Mouse (Mus musculus) forelimb bud, embryonic 11.5 days (tissue): Measurements from ENCODE around the gene Tbcc.
"Not testable (repeated sequence)": the region's sequence is repeated elsewhere in the genome, so short reads cannot be mapped to it uniquely, and the experiment has no call there.

Source experiments
- DNase-seq: peaks from one replicate; pipeline ENCODE4 v3.0.0-alpha.2; 2012; ENCODE audit warnings: low read depth, low spot score

Gene Tbcc

DNA sequence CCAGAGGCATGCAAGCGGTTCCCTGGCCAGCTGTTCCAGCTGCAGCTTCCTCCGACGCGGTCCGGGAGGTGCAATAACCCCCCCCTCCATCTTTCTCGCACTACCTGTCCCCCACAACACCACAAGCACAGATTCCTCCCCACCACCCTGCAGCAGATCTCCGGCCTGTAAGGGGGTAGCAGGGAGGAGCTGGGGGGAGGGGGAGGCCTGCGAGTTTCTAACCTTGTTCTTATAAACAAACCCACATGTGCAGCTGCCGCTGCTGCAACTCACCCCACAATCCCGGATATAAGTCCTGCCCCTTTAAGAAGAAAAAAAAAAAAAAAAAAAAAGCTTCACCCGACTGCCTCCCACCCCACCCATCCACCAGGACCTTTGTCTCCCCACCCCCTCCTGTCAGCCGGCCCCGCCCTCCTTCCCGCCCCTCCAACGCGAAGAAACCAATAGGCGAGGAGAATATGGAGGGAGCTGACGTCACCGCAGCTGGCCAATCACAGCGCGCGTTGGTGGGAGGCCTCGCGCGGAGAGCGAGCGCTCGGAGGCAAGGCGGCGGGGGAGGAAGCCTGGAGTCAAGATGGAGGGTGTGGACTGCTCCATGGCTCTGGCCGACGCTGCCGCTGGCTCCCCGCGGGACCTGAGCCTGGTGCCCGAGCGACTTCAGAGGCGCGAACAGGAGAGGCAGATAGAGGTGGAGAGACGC is at the start of gene Tbcc:
Tbcc (plus strand) TSS at position 569 of the 700 bp plus-strand sequence.
- peak; percentile 98 for DNase-seq

DNA sequence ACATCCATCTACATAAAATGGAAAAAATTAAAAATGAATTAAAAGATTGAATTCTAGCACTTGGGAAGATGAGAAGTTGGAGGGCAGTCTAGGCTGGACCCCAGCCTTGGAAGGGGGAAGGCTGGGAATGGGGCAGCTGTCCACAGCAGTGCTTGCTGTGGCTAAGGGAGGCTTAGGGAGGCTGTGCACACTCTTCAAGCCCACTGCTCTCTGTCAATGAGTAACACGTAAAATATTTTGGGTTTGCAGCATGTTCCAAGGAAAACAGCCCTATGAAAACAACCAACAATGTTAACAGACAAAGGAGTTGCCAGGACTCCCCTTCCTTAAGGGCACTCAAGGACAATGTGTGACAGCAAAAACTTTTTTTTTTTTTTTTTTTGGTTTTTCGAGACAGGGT is 47.5 kb upstream of the Tbcc start:
- DNase-seq: no peak

DNA sequence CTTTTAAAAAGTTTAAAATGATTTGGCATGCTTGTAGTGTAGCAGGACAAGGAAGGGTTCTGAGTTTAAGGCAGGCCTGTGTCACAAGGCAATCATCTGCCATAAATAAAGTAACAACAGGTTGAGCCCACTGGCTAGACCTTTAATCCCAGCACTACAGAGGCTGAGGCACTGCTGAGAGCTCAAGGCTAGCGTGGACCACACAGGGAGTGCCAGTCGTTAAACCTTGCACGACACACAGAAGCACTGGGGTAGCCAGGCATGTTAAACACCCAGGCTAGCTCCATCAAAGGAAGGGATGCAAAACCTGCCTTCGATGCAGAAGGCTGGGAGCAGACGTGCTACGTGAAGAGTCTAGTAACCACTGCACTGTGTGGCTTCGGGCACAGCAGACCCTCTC is 46.8 kb upstream of the Tbcc start:
- DNase-seq: no peak

DNA sequence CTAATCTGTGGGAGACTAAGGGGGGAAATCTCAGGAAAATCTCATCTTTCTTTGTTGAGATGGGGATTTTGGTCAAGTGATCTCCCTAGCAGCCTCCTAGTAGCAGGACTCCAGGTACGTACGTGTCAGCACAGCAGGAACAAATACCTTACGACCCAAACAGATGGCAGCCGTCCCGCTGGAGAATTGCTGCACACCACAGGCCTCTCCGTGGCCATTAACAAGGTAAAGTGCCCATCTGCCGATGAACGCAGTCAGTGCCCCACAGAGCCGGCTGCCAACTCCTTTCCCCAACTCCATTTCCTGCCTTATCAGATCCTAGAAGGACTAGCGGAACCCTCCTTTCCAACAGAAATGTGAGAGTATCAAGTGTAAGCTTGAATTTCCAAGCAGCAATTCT is 45.7 kb upstream of the Tbcc start:
- no peak for DNase-seq

DNA sequence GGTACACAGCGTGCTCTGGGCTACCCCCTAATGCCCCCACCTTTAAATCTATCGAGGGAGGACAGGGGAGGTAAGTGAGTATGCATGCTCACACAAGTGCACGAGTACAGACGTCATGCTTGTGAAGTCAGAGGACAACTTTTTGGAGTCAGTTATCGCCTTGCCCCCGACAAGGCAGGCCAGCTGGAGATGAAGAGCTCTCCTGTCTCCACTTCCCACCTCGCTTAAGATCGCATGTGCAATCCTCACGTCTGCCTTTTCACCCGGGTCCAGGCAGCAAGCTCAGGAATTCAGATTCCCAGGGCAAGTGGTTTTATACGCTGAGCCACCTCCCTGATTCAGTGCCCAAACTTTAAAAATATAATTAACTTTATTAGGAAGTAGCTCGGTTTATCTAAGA is 45.2 kb upstream of the Tbcc start:
- DNase-seq: no peak

- DNase-seq: not testable (repeated sequence)
Observed at GRCm38 (mm10) chr17:46846573-46846972, 43.9 kb upstream of the Tbcc start.

- DNase-seq: no peak
Observed at GRCm38 (mm10) chr17:46847206-46847605, 43.3 kb upstream of the Tbcc start.

DNA sequence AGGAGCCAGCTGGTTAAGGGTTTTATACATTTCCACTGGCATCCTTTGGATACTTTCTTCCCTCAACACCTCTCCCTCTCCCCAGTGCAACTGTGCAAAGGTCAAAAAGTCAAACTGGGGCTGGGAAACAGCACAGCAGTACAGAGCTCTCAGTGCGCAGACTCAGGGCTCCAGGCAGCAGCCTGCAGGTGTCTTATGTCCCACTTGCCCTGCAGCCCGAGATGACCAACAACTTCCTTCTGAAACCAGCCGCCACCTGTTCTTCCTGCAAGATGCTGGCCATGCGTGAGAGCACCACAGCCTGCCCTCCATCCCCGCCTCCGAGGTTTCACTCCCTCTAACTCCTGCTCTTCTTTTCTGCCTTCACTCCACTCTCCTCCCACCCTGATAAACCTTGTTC is 37.8 kb upstream of the Tbcc start:
- peak; percentile 62 for DNase-seq

GRCm38 (mm10) chr17:46853281-46853680 is 37.2 kb upstream of the Tbcc start:
- DNase-seq: no peak

- no peak for DNase-seq
Observed at GRCm38 (mm10) chr17:46854096-46854495, 36.4 kb upstream of the Tbcc start.

GRCm38 (mm10) chr17:46854640-46855110 is 35.8 kb upstream of the Tbcc start:
- DNase-seq: no peak

- no peak for DNase-seq
Observed at GRCm38 (mm10) chr17:46855328-46856106, 35.0 kb upstream of the Tbcc start.

DNA sequence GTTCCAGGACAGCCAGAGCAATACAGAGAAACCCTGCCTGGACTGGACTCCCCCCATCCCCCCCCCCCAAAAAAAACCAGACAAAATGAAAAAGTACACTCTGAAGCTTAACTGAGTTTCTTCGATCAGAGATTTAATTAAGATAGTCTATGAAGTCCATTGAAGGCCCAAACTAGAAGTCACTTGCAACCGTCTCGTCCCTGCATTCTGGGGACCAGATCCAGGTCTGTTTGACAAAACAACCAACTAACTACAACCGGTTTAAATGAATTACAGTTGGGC is 34.4 kb upstream of the Tbcc start:
- DNase-seq: no peak

DNA sequence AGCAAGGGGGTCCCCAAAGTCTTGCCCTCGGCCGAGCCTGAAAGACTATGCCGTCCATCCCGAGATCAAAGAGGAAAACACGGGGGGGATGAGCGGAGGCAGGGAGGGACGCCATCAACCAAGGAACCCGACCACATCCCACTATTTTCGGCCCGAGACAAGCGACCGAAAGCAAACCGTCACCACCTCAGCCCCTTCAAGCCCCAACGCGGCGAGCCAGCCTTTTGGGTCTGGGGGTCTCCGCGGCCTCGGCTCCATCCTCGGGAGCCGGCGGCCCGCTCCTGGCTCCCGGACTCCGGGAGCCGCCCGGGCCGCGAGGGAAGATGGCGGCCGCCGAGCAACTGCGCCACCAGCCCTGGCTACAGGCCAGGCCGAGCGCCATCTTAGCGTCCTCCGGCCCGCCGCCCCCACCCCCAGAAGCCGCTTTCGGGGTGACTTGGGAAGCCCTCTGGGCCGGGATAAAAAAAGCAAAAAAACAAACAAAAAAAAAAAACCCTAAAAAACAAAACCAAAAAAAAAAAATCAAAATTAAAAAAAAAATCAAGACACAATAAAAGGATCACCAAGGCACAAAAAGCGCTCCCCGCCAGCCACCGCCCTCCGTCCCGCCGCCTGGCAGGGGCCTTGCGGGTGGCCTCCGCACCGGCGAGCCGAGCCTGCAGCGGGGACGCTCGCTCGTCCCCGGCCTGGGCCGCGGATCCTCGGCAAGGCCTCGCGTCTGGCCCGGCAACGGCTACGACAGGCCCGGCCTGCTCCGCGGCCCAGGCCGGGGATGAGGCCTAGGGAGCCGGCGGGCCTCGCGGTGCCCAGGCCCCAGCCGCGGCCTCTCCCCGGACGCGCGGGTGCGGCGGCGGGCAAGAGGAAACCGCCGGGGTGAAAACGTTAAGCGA is 33.8 kb upstream of the Tbcc start:
- peak; percentile 59 for DNase-seq

GRCm38 (mm10) chr17:46857361-46857902 is 33.1 kb upstream of the Tbcc start:
- peak; percentile 79 for DNase-seq

GRCm38 (mm10) chr17:46857903-46858748 is 32.4 kb upstream of the Tbcc start, which contains the start of gene Bicral:
Gene Bicral (minus strand): TSS chr17:46858482.
- DNase-seq: peak; percentile 74

DNA sequence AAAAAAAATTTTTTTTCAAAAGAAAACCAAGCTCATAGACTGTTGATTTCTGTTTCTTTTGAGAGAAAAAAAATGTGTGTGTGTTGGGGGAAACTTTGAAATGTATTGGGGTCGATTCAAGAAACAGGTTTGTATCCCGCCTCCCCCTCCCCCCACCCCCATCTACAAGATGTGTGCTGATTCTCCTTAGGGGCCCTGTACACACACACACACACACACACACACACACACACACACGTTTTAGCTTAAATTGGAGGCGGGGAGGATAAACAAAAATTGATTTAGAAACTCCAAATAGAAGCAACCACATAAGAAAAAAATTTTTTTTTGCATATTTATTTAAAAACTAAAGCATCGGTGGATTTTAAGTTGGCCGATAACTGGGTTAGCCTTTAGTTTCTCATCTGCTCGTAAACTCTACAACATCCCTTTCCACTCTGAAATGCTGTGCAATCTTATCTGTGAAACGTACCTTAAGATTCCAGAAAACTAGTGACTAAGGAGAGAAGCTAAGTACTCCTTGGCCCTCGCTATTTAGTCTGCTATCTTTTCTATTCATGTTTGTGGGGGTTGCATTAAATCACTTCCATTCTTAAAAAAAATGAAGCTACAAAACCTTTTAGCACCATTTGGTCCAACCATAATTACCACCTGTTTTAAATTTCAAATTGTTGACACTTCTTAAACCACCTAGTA is 31.6 kb upstream of the Tbcc start:
- no peak for DNase-seq

DNA sequence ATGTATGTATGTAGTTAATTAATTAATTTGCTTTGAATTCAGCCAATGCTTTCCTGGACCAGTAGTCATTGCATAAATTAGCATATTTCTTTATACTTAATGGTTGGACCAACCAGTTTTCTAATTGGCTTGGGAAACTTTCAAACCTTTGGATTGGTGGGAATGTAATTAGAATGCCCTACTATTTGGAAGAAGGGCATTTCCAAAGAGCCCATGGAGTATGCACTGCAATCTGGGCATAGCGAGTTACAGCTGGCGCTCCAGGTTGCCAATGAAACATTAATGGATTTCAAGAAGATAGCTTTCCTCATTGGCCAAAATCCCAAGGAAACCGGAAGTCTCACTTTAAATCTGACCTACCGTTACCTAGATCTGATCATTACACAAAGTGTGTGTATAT is 30.4 kb upstream of the Tbcc start:
- no peak for DNase-seq

DNA sequence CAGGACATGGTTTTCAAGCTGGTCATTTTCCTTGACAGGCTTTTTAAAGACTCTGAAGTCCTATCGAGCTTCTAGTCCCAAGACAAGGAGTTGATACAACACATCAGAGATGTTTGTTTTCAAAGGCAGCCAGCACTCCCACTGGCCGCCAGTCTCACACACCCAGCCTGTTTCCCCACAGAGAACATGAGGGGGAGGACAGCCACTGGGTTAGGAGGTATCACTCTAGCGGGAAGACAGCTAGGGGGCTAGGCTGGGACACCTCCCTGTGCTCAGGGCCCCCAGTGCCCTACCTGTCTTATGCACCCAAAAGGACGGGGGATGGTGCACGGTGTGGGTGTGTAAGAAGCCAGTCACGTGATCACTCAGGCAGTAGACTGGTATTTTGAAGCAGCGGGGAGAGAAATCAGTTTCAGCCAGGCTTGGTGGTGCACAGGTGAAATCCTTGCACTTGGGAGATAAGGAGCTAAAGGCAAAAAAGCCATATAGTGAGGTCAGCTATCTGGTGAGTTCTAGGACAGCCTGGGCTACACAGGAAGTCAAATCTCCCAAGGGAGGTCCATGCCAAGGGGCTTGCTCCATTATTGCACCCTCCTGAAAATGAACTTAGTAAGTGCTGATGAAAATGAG is 25.8 kb upstream of the Tbcc start:
- DNase-seq: no peak

DNA sequence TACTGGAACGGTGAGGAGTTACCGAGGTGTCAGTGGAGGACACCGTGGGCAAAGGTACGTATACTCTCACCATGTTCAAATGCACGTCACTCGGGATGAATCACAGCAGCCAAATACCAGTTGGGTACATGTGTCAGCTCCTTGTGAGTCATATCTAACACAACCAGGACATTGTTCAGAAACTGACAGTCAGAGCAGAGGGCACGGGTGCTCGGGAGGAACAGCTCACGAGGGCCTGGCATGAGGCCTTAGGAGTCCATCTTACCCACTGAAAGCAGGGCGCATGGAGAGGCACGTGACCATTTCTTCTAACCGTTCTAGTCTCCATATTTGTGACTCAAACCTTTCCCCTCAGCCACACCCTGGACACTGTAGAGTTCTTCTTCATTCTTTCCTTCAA is 23.6 kb upstream of the Tbcc start:
- DNase-seq: no peak
